Mouse (Mus musculus) heart, postnatal 25 days (tissue): ENCODE measurements around the gene Myoc. TPM values are rescaled to one million over a fixed set of nuclear protein-coding genes. Genes with fewer than 3 reads are reported as not detected.
A peak's percentile ranks its signal among the peaks of the same experiment; 100 is the strongest.

Source experiments
- DNase-seq: peaks from one replicate; pipeline ENCODE4 v3.0.0; 2022; ENCODE audit warnings: low spot score
- intact Hi-C: fragments of 180-260 bp; cut with DNase I; formaldehyde crosslinking; loops from one replicate; pipeline ENCODE4 v1.15.1; 2025
- microRNA-seq: library from miRNA; unstranded; fragments of <30 nt; microRNA quantifications from one replicate; pipeline ENCODE4 v1.2.0, GENCODE M21; 2022
- total RNA-seq, 2 experiments: library from RNA; stranded (reverse); gene quantifications; 2 replicates each; pipeline ENCODE4 v1.2.3; 2021

Gene Myoc
- total RNA-seq, 2 experiments from 2014 or later: 2.3 TPM

DNA sequence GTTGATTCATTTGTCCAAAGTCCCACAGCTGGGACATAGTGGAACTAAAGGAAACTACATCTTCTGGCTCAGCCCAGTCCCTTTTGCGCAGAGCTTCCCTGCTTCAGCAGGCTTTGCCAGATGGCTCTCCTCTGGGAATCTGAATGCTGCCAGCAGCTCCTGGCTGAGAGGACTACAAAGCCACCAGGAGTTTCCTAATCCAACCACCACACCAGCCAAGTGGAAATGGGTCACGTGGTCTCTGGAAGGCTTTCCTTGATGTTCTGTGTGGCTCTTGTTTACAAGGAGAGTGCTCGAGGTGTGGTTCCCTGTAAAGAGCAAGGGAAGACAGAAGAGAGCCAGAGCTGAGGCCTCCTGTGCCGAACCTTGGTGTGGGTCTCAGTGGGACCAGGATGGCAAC, 4.8 kb downstream of the Myoc start:
- DNase-seq: peak; percentile 87
- intact Hi-C loops: no loop called here

DNA sequence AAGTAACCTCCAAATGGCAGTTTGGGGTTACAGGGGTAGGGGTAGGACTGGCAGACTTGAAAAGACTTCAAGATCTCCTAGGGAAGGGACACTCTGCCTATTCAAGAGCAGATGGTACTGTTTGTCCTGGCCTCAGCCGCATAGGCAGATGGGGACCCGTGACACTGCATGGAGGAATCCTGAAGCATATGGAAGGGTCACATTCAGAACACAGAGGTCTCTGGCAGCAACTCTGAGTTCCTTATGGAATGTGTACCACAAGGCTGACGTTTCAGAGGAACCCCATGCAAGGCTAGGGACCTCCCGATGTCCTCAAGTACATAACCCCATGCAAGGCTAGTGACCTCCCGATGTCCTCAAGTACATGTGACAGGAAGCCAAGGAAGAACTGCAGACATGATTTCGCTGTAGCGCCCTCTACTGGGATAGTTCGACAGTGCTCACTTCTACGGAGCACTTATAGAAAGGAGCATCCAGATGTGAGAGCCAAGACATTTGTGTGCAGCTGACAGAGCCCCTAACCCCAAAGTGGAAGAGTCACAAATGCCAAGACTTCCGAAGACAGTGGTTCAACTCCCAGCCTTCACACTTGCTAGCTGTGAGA, 7.2 kb downstream of the Myoc start:
- DNase-seq: no peak
- intact Hi-C loops: no loop called here

DNA sequence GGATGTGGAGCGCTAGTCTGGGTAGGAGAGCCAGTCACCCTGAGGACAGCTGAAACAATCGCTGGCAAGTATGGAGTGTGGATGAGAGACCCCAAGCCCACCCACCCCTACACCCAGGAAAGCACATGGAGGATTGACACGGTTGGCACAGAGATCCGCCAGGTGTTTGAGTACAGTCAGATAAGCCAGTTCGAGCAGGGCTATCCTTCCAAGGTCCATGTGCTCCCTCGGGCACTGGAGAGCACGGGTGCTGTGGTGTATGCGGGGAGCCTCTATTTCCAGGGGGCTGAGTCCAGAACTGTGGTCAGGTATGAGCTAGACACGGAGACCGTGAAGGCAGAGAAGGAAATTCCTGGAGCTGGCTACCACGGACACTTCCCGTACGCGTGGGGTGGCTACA, 9.5 kb downstream of the Myoc start:
- no peak for DNase-seq
- intact Hi-C loops: no loop called here

DNA sequence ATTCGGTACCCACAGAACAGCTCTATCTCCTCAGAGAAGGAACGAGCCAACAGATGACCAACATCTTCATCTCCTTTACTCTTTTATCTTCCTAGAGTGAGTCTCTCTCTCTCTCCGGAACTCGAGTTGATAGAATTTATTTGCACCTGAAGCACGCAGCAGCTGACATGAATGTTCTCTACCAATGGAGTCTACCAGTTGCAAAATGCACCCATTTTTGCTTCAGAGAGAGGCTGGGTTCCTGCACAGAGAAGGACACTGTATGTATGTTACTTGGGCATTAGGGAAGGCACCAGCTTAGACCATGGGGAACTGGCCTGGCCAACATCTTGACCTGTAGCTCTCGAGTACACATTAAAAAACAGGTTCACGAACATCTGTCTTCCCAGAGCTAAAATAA, 19.2 kb downstream of the Myoc start, which contains the start of gene Myocos:
Gene Myocos, minus strand, starts transcription at position 101 of the 400 bp plus-strand sequence.
- DNase-seq: no peak
- intact Hi-C loops: no loop called here

DNA sequence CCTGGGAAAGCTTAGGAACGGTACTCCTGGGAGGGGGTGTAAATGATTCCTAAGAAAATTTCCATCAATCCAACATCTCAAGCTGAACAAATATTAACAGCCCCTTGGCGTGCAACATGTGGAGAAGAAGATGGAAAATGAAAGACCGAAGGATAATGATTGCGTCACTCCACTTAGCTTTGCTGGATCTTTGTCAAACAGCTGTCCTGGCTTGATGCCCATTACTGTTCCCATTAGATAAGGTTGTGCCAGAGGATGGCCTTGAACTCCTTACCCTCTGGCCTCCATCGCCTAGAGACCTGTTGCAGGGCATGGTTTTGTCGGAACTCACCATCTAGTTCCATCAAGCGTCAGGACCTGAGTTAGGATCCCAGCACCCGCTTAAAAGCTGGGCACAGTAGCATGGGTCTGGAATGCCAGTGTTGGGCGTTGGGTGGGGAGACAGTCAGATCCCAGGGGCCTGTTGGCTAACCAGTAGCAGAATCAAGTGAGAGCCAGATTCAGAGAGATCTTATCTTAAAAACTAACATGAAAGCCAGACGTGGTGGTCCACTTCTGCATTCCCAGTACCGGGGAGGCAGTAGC, 21.4 kb downstream of the Myoc start:
- intact Hi-C loops: loop anchor here (10.0 kb wide), 1 partner anchor 306 kb away; no protein-coding TSS in a partner anchor
- peak; percentile 14 for DNase-seq

DNA sequence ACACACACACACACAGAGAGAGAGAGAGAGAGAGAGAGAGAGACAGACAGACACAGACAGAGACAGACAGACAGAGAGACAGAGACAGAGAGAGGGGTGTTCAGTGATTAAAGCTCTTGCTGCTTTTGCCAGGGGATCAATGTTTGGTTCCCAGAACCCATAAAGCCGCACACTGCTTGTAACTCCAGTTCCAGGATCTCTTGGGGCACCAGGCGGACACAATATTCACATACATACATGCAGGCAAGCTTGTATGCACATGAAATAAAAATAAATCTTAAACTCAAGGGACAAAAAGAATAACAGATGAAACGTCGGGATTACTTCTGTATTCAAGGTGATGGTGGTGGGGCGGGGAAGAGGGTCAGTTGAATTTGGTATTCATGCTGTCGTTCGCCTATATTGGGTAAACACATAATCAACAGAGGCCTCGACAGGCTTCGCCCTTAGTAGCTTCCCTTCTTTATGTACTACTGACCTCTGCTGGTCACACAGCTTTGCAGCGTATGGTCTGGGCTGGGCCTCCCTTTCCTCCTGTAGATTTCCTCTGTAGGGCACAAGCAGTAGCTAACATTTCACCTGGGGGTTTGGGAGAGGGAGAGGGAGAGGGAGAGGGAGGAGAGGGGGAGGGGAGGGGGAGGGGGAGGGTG, 26.0 kb downstream of the Myoc start:
- intact Hi-C loops: loop anchor here (1.0 to 10.0 kb wide), 3 partner anchors 98 to 310 kb away; no protein-coding TSS in a partner anchor
- peak; percentile 21 for DNase-seq

DNA sequence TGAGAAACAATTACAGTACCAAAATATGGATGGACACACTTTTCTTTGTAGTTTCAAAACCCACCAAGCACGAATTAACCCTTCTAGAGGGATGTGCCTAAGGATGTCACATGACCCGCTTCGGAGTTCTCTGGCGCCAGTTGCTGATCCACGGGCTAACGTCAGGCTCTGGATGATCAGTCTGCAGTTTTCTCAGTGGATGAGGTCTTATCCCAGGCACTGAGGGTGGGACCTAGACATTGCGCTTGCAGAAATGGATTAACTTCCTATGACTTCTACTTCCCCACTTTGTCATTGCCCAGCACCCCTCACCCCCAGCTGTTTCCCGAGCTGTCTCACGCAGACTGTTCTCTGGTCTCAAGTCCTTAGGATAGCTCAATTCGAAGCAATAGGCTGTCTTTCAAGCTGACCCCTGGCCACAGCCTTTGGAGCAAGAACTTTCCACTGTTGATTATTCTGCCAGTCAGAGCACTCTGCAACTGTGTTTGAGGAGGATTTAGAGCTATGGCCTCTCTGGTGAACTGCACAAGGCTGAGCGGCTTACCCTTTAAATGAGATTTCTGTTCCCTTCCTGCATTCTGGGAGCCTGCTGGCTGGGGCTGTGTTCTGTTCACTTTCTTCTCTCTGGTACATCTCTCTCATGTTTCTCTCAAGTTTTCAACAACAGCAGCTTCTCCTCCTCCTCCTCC, 26.7 kb downstream of the Myoc start:
- DNase-seq: no peak
- intact Hi-C loops: loop anchor here (1.0 to 10.0 kb wide), 3 partner anchors 98 to 311 kb away; no protein-coding TSS in a partner anchor

DNA sequence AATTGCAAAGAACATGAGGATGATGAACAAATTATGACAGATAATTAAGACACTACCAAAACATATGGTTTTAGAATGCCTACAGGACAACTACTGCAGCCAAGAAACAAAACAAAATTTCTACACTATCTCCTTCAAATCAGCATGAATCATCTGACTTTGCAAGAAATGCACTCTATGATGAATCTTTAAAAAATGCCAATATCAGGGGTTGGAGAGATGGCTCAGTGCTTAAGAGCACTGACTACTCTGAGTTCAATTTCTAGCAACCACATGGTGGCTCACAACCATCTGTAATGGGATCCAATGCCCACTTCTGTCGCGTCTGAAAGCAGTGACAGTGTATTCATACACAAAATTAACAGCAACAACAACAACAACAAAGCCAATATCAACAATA, 54.8 kb downstream of the Myoc start:
- no peak for DNase-seq
- intact Hi-C loops: no loop called here

DNA sequence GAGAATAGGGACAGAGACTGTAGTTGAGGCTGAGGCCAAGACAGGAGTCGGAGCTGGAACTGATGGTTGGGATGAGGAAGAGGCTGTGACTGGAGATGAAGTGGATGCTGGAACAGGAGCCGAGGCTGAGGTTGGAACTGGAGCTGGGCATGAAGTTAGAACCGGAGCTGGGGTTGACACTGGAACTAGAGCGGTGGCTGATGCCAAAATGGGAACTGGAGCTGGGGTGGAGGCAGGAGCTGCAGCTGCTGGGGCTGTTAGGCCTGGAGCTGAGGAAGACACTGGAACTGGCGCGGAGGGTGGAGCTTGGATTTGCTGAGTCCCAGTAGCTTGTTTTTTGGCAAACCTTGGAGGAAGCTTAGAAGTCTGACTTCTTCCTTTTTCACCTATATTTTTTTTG, 58.9 kb downstream of the Myoc start:
- intact Hi-C loops: no loop called here
- no peak for DNase-seq

Small RNA genes within 50 kb of the gene (microRNA-seq; reads per million reads assigned to microRNA genes)
- not detected for gene Gm27616

Other genes with a start within 250 kb of the Myoc start
- gene Dnm3, start 161.1 kb upstream of the Myoc start, total RNA-seq: 1 to 10 TPM; 4.7 to 7.4 TPM
- 1 to 10 TPM; 4.1 to 5.7 TPM for gene Mettl13, start 90.6 kb upstream of the Myoc start, total RNA-seq
- gene Vamp4, start 68.6 kb upstream of the Myoc start, total RNA-seq: 10 to 100 TPM; 19.9 to 24.0 TPM
- gene Myocos, start 19.1 kb downstream of the Myoc start, total RNA-seq: not detected
- gene Prrc2c, start 101.4 kb downstream of the Myoc start, total RNA-seq: 10 to 100 TPM; 74.4 to 83.8 TPM
- gene Fmo4, start 174.8 kb downstream of the Myoc start, total RNA-seq: under 1 TPM in 1 of 2 experiments, not detected in 1; 0.10 TPM
- 10 to 100 TPM; 36.9 to 40.7 TPM for gene Fmo1, start 227.5 kb downstream of the Myoc start, total RNA-seq